Mouse (Mus musculus): ENCODE measurements around the gene Srsf10.
A peak's percentile ranks its signal among the peaks of the same experiment; 100 is the strongest.

Gene Srsf10

DNA sequence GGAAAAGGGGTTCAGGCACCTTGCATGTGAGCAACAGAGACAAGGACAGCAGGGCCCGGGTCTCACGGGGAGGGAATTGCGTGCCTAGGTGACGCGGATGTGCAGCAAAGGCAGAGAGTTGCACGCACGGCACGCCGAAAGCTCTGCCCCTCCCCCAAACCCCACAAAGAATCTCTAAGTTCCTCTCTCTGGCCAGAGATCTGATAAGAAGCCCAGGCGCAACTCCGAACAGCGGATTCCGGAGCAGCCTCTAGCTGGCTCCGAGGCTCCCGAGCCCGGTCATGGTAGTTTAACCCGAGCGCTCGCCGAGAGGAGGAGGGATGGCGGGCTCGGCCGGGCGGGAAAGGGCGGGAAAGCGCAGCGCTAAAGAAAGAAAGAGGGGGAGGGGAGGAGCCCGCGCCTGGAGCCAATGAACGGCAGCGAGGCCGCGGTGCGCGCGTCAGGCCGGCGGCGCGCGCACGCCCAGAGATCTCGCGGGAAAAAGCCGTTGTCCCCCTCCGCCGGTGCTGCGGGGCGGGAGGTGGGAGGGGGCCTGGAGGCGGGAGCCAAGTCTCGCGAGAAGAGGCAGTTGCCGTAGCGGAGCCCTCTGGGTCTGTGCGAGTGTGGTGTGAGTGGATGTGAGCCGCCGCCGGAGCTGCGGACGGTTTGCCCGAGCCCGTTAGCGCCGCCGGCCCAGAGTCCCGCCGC is at the start of gene Srsf10:
Gene Srsf10 (plus strand): TSS at position 212 of the 687 bp plus-strand sequence.
- DNase-seq: peak; percentile 95

- DNase-seq: no peak
Observed at GRCm38 (mm10) chr4:135814896-135815295, 40.7 kb upstream of the Srsf10 start.

DNA sequence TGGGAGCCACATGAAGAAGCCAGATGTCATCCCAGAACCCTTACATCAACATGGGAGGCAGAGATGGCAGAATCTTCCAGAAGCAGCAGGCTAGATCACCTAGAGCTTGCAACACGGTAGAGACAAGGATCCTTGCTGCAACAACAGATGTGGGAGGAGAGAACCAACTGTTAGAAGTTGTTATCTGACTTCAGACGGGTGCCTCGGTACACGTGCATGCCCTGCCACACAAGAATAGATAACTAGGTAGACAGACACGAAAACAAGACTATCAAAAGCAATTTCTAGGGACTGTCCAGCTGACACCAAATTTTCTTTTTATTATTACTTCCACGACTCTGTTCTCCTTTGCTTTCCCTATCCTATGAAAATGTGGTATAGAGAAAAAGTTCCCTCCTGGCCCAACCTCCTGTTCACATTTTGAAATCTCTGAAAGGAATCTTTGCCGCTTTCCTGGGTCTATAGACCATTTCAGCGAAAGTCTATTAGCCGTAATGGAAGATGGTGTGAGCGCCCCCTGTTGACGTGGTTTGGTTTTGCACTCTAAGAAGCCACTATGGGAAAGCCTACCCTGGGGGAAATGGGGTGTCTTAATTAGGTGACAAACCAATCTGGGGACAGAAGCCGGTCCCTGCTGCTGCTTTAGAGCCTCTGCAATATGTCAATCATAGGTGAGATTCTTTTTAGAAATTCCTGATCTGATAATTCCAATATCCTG is 38.5 kb upstream of the Srsf10 start:
- peak; percentile 12 for DNase-seq

GRCm38 (mm10) chr4:135818366-135818765 is 37.2 kb upstream of the Srsf10 start:
- no peak for DNase-seq

- no peak for DNase-seq
Observed at GRCm38 (mm10) chr4:135819826-135820526, 35.6 kb upstream of the Srsf10 start.

- DNase-seq: no peak
Observed at GRCm38 (mm10) chr4:135821772-135822171, 33.8 kb upstream of the Srsf10 start.

DNA sequence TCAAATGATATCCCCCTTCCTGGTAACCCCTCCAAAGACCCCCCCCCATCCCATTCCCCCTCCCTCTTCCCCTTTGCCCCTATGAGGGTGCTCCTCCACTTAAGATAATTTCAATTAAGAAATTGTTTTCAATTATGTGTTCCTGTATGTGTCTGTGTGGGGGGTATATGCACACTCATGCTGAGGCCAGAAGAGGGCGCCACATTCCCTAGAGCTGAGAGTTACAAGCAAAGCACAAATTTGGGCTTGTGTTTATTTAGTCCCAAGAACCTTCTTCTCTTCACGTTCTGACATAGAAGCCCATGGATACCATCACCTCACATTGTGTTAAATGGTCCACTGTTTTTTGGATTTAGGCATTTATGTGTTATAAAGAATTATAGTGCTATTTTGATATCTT is 32.2 kb upstream of the Srsf10 start:
- DNase-seq: no peak

DNA sequence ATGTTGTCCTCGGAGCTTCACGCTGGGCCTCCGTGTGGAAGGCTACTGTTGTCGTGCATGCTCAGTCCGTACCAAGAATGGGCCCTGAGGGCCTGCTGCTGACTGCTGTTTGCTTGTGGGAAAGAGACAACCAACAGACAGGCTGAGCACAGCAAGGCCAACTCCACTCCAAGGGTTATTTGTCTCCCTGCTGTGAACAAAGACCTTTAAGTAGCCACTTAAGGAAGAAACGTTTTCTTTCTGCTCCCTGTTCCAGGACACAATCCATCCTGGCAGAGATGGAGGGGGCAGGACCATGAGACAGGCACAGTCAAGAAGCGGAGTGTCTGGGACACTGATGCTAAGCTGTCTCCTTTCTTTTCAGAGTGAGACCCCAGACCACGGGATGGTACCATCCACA is 31.3 kb upstream of the Srsf10 start:
- no peak for DNase-seq

- DNase-seq: no peak
Observed at GRCm38 (mm10) chr4:135828491-135828890, 27.1 kb upstream of the Srsf10 start.

DNA sequence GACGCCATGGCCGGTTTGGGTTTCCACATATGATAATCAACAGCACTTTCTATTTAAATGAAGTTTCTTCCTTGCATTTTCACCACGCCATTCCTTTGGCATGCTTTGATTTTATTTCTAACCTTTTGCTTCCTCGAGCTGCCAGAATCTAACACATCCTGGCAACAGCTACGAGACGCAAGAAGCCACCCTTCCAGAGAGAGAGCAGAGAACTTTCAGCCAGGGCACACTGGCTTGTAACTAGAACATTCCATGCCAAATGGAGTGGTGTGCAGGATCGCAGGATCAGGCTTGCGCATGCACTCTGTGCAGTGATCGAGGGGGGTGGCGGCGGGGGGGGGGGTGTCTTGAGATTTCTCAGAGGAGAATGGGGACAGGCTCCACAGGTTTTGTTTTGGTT is 23.5 kb upstream of the Srsf10 start:
- no peak for DNase-seq

DNA sequence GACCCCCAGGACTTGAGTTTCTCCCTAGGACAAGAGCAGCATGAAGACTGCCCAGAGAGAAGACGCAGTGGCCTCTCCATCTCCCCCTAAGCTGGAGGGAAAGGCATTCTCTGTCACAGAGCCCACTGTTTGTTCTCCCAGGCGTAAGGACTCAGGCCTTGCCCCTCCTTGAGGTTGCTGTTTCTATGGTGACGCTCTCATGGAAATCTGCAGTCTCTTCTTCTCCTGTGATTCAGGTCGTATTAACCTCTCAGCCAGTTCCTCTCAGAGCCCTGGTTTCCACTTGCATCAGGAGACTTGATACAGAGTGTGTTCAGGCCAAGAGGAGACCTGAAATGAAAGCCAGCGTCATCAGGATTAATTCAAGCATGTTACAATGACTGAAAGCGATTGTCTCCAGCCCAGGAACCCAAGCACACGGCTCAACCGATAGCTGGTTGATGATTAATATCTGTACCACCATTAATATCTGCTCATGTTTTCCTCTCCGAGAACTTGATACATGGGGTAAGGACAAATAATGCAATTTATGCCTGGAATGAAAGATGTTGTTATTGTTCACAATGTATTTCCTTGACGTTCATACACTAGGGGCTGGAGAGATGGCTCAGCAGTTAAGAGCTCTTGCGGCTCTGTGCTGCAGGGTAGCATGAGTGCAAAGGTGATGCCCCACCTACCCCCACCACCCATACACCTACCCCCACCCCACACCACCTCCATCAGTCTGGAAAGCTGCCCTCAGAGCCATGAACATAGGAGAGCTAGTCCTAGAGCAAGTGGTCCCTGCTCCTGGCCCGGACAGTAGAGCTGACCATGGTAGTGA is 22.0 kb upstream of the Srsf10 start:
- DNase-seq: no peak

DNA sequence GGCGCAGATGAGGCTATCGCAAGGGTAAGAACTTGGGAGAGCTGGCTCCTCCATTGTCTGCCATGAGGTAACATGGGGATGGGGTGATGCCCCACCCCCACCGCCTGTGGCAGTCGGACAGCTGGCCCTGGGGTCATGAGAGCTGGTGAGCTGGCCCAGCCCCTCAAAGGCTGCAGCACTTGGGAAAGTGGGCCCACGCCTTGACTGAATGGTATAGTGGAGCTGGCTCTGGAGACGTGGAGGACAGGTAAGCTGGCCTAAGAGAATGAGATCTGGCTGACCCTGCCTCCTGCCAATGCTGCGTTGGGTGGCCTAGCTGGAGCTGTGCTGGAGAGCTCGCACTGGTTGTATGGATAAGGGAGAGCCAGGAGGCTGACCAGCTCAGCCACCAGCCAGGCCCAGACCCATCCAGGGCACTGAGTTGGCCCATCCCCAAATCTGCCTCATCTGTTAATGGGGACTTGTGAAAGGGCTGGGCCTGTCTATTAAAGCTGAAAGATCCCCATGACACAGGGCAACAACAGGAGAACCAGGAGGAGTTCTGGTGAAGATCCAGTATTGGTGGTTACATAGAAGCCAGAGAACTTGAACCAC is 21.3 kb upstream of the Srsf10 start:
- DNase-seq: no peak

- no peak for DNase-seq
Observed at GRCm38 (mm10) chr4:135838925-135839292, 16.6 kb upstream of the Srsf10 start.

GRCm38 (mm10) chr4:135839293-135840011 is 16.1 kb upstream of the Srsf10 start:
- DNase-seq: no peak

DNA sequence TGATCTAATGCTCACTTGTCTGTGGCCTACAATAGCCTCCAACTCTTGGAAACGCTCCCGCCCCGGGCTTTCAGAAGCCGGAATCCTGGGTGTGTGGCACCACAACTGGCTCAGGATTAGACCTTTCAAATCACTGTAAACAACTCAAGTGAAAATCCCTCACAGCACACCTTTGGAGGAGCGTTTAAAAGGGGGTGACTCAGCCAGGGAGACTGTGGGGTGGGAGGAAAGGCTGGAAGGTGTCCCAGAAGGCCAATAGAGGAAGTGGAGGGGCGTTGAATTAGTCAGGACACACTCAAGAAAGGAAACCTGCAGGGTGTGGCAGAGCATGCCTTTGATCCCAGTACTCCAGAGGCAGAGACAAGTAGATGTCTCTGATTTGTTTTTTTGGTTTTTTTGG is 11.1 kb upstream of the Srsf10 start:
- no peak for DNase-seq

DNA sequence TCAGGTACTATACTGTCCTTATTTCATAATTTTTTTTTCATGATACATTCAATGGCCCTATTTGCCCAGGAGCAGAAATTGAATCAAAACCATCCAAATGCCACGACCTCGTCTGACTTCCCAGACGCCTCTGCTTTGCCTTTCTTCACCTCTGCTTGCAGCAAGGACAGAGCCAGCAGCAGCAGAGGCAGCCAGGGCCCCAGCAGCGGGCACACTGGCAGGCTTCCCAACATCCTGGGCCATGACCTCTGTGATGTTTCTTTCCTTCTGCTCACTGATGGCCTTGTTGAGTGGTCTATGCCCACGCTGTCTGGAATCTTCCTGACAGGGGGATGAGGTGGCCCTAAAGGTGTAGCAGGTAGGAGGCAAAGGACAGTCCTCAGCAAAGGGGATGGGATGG is 8.0 kb upstream of the Srsf10 start:
- DNase-seq: no peak

- no peak for DNase-seq
Observed at GRCm38 (mm10) chr4:135850411-135851095, 5.0 kb upstream of the Srsf10 start.

DNA sequence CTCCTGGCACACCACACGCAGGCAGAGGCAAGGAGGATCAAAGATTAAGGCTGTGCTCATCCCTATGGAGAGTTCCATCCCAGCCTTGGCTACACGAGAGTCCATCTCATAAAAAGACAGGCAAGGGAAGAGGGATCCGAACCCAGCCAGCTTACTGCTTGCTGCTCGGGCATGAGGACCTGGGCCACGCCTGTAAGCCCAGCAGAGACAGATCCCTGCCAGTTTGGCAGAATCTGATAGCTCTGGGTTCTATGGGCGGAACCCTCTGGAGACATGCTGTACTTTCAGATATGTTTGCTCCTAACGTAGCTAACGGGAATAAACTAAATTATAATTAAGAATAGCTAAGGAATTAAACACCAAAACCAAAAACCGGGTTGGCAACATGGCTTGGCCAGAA is 3.6 kb upstream of the Srsf10 start:
- DNase-seq: no peak

DNA sequence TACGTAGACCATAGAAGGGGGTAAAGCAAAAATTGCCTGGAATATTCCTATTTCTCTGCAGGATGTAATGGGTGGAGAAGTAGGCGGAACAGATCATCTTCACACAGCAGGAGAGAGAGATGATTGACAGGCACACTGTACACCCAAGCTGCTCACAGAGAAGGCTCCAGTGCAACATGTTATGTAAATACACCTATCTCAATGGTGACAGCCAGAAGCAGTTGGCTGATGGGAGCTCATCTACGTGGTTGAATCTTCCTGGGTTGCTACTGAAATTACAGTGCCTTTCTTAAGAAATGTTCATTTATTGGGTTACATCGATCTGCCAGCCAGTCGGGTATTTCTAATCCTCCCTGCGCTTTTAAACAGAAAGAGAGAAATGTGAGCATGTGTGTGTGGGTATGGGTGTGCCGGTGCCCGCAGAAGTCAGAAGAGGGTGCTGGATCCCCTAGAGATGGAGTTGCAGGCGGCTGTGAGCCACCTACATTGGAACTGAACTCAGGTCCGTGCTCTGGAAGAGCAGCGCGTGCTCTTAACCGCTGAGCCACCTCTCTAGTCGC is 1.5 kb upstream of the Srsf10 start:
- peak; percentile 32 for DNase-seq

DNA sequence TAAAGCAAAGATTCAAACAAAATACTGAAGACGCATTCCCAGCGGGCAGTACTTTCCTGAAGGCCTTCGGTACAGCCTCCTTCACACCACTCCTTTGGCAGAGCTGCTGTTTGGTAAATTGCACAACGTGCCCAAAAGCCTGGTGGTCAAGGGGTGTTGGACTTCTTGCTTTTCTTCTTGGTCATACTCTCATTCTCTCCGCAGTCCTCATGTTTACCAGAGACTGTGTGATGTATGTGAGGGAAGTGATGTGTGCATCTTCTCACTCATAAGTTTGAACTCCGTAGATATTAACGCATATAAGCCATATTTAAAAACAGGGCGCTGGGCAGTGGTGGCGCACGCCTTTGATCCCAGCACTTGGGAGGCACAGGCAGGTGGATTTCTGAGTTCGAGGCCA is 917 bp upstream of the Srsf10 start:
- peak; percentile 35 for DNase-seq

DNA sequence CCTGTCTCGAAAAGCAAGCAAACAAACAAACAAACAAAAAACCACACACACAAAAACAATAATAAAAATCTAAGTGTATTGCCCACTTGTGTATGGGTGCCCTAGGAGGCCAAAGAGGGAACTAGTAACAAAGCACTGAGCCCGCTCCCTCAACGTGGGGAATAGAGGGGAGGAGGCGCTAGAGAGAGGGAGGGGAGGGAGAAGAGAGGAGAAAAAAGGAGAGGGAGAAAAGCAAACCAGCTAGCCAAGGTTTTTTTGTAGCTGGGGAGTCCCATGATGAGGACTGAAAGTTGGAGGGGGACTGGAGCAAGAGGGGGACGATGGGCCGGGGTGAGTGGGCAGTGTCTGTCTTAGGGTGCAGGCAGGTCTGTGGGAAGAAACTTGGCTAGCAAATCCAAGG is 467 bp upstream of the Srsf10 start:
- DNase-seq: peak; percentile 25

All from cerebellum, adult 9-10 months (tissue).